Mouse (Mus musculus) CD4-positive, CD25-positive, alpha-beta regulatory T cell, adult 4 months (primary cell): ENCODE measurements around the gene B3gnt3. TPM values are rescaled to one million over a fixed set of nuclear protein-coding genes. Genes with fewer than 3 reads are reported as not detected.

ENCODE experiments used
- polyA plus RNA-seq, 2 experiments: library from polyadenylated mRNA; unstranded; fragments of 100-300 nt; shearing (Covaris generic); gene quantifications; one replicate each; pipeline ENCODE4 v1.2.1; 2017

B3gnt3 gene
- polyA plus RNA-seq, 2 experiments from 2014 or later: 3.4 to 6.5 TPM

Other genes with a start within 250 kb of the B3gnt3 start
- gene Abhd8, start 238.1 kb downstream of the B3gnt3 start, polyA plus RNA-seq: 10 to 100 TPM; 16.3 to 19.5 TPM
- gene Mrpl34, start 236.8 kb downstream of the B3gnt3 start, polyA plus RNA-seq: 10 to 100 TPM; 65.1 to 82.9 TPM
- gene Dda1, start 232.6 kb downstream of the B3gnt3 start, polyA plus RNA-seq: 10 to 100 TPM; 22.5 to 22.7 TPM
- under 1 TPM in 1 of 2 experiments, not detected in 1; 0.20 TPM for gene Ano8, start 215.8 kb downstream of the B3gnt3 start, polyA plus RNA-seq
- 1 to 10 TPM; 2.9 to 3.1 TPM for gene Gtpbp3, start 213.7 kb downstream of the B3gnt3 start, polyA plus RNA-seq
- not detected for gene Plvap, start 190.0 kb downstream of the B3gnt3 start, polyA plus RNA-seq
- not detected for gene Ccdc194, start 176.1 kb downstream of the B3gnt3 start, polyA plus RNA-seq
- 100 to 1,000 TPM in 1 of 2 experiments, 10 to 100 TPM in 1; 75.3 to 150 TPM for gene Bst2, start 164.3 kb downstream of the B3gnt3 start, polyA plus RNA-seq
- gene Mvb12a, start 158.9 kb downstream of the B3gnt3 start, polyA plus RNA-seq: 10 to 100 TPM; 45.1 to 58.2 TPM
- gene Tmem221, start 142.9 kb downstream of the B3gnt3 start, polyA plus RNA-seq: under 1 TPM in 1 of 2 experiments, not detected in 1; 0.79 TPM
- gene Nxnl1, start 135.2 kb downstream of the B3gnt3 start, polyA plus RNA-seq: not detected
- 10 to 100 TPM in 1 of 2 experiments, 1 to 10 TPM in 1; 3.4 to 13.6 TPM for gene Slc27a1, start 132.9 kb downstream of the B3gnt3 start, polyA plus RNA-seq
- 10 to 100 TPM; 51.5 to 53.4 TPM for gene Pgls, start 109.6 kb downstream of the B3gnt3 start, polyA plus RNA-seq
- gene Fam129c, start 104.1 kb downstream of the B3gnt3 start, polyA plus RNA-seq: 1 to 10 TPM; 3.0 to 3.6 TPM
- 10 to 100 TPM; 10.8 to 12.2 TPM for gene Colgalt1, start 90.8 kb downstream of the B3gnt3 start, polyA plus RNA-seq
- under 1 TPM; 0.47 to 0.50 TPM for gene Unc13a, start 30.0 kb downstream of the B3gnt3 start, polyA plus RNA-seq
- 10 to 100 TPM; 21.2 TPM for gene Jak3, start 25.5 kb downstream of the B3gnt3 start, polyA plus RNA-seq
- 10 to 100 TPM; 15.1 to 24.5 TPM for gene Insl3, start 12.6 kb downstream of the B3gnt3 start, polyA plus RNA-seq
- gene Fcho1, start 23.9 kb upstream of the B3gnt3 start, polyA plus RNA-seq: 10 to 100 TPM; 40.4 to 46.7 TPM
- 1 to 10 TPM; 4.8 to 5.3 TPM for gene Zfp709, start 180.2 kb upstream of the B3gnt3 start, polyA plus RNA-seq
- gene Zfp882, start 206.8 kb upstream of the B3gnt3 start, polyA plus RNA-seq: 1 to 10 TPM; 8.2 to 9.4 TPM
- 10 to 100 TPM; 19.4 to 25.4 TPM for gene Zfp617, start 206.8 kb upstream of the B3gnt3 start, polyA plus RNA-seq
- gene Zfp961, start 249.2 kb upstream of the B3gnt3 start, polyA plus RNA-seq: 10 to 100 TPM; 24.5 to 27.3 TPM